24 mouse cellular contexts compared by ENCODE assay signal in genomic region chr1:138643306-138643830, GRCm38 (mm10). TPM values are rescaled to one million over a fixed set of nuclear protein-coding genes. Genes with fewer than 3 reads are reported as not detected.
DNase-seq lines count a peak whose midpoint lies in the region; ATAC-seq and TF ChIP-seq lines count a peak whose summit lies in the region.
"Had no signal": no experiment of that assay in that cellular context is flagged by ENCODE, and none has a peak within 500 bp of the region (broad histone marks: within the 10 kb centered on the region; RNA-seq: fewer than 3 reads in every experiment).

No protein-coding gene starts in this region.

- POLR2A ChIA-PET in Patski (lab: Charles Lee): no interaction called here

- no peak overlapping the region for H3K4me3 ChIP-seq in midbrain, embryonic 11.5 days (ENCODE audit: low read depth, low read length)
- no peak overlapping the region for H3K4me3 ChIP-seq in midbrain, embryonic 15.5 days
- no peak overlapping the region for H3K4me3 ChIP-seq in C2C12 (ENCODE audit: insufficient read depth, poor library complexity, severe bottlenecking)
- no peak overlapping the region for H3K4me3 ChIP-seq in left cerebral cortex, adult 2 months
- no peak overlapping the region for H3K4me3 ChIP-seq in hindbrain, embryonic 12.5 days
- H3K4me3 ChIP-seq in layer of hippocampus, adult 2 months: no peak overlapping the region
- H3K4me3 ChIP-seq: embryonic facial prominence, embryonic 13.5 days; embryonic facial prominence, embryonic 15.5 days; erythroblast, embryonic 14.5 days; forebrain, embryonic 13.5 days; forebrain, embryonic 15.5 days had no signal

- H3K4me1 ChIP-seq in midbrain, embryonic 11.5 days (ENCODE audit: control insufficient read depth, insufficient read depth, low read length): no peaks in the 10 kb centered on the region
- no peaks in the 10 kb centered on the region for H3K4me1 ChIP-seq in midbrain, embryonic 15.5 days
- H3K4me1 ChIP-seq in hindbrain, embryonic 12.5 days: no peaks in the 10 kb centered on the region
- H3K4me1 ChIP-seq: embryonic facial prominence, embryonic 13.5 days; embryonic facial prominence, embryonic 15.5 days; forebrain, embryonic 13.5 days; forebrain, embryonic 15.5 days had no signal

- no peak for ATAC-seq in midbrain, embryonic 11.5 days (ENCODE audit: low FRiP score)
- ATAC-seq in midbrain, embryonic 15.5 days (replicated peaks): no peak
- ATAC-seq in Patski: peak; percentile 47
- no peak for ATAC-seq in hindbrain, embryonic 12.5 days (ENCODE audit: low FRiP score)
- ATAC-seq: forebrain, embryonic 13.5 days; forebrain, embryonic 15.5 days; forebrain, postnatal 0 days had no signal

- DNase-seq in midbrain, embryonic 11.5 days (ENCODE audit: low spot score, missing footprints): peak; percentile 33
- no peak for DNase-seq in Patski (ENCODE audit: low read depth, low spot score)
- DNase-seq in fibroblast of lung, adult 2 months (ENCODE audit: low read depth): peak; percentile 78
- no peak for DNase-seq in left cerebral cortex, adult 2 months (ENCODE audit: extremely low spot score in 1 of 2, low spot score in 2 of 2)
- no peak for DNase-seq in layer of hippocampus, adult 2 months (ENCODE audit: low spot score in 2 of 2)
- DNase-seq: adrenal gland, adult 2 months; adrenal gland, postnatal 10 days; adrenal gland, postnatal 25 days; B cell, adult 2 months; cerebellum, adult 18-20 months; cerebellum, adult 8-10 months; cerebellum, adult 9-11 months; cerebellum, postnatal 14 days; cerebellum, postnatal 36 days; embryo, embryonic 11 days; forebrain, postnatal 0 days had no signal

- in situ Hi-C loops in Patski (cut with MboI; ENCODE audit: low pct_unique_long_range_greater_than_20kb): no loop called here

- no peaks in the 10 kb centered on the region for H3K79me2 ChIP-seq in C2C12 (ENCODE audit: control insufficient read depth, insufficient read depth)

- no peaks in the 10 kb centered on the region for H3K27me3 ChIP-seq in midbrain, embryonic 11.5 days (ENCODE audit: control insufficient read depth, insufficient read depth, low read length)
- no peaks in the 10 kb centered on the region for H3K27me3 ChIP-seq in midbrain, embryonic 15.5 days (replicated peaks)
- H3K27me3 ChIP-seq in C2C12 (ENCODE audit: control insufficient read depth, insufficient read depth, insufficient read length) (no peaks in the 10 kb centered on the region), Patski (no peaks in the 10 kb centered on the region)
- no peaks in the 10 kb centered on the region for H3K27me3 ChIP-seq in hindbrain, embryonic 12.5 days
- H3K27me3 ChIP-seq: embryonic facial prominence, embryonic 13.5 days; embryonic facial prominence, embryonic 15.5 days; forebrain, embryonic 13.5 days; forebrain, embryonic 15.5 days had no signal

- CTCF ChIA-PET in Patski (lab: Charles Lee): no interaction called here

- WGBS in midbrain, embryonic 11.5 days: 90% methylated on average over 3 of the region's 3 CpGs
- 91% methylated on average over 3 of the region's 3 CpGs for WGBS in midbrain, embryonic 15.5 days
- 91% methylated on average over 3 of the region's 3 CpGs for WGBS in hindbrain, embryonic 12.5 days

- no peaks in the 10 kb centered on the region for H3K79me3 ChIP-seq in C2C12 (ENCODE audit: low read depth)

- H3K9ac ChIP-seq in midbrain, embryonic 11.5 days (ENCODE audit: low read length): no peak overlapping the region
- H3K9ac ChIP-seq in midbrain, embryonic 15.5 days: no peak overlapping the region
- no peak overlapping the region for H3K9ac ChIP-seq in hindbrain, embryonic 12.5 days
- H3K9ac ChIP-seq: embryonic facial prominence, embryonic 13.5 days; embryonic facial prominence, embryonic 15.5 days; forebrain, embryonic 13.5 days; forebrain, embryonic 15.5 days; forebrain, postnatal 0 days had no signal

- TF ChIP-seq CTCF in C2C12 (IDR thresholded peaks at IDR 0.05; ENCODE audit: control insufficient read depth, insufficient read depth, insufficient read length) (no peak), Patski (IDR thresholded peaks at IDR 0.05) (no peak)
- no peak for TF ChIP-seq CTCF in left cerebral cortex, adult 2 months (IDR thresholded peaks at IDR 0.05)
- TF ChIP-seq CTCF in layer of hippocampus, adult 2 months (conservative IDR thresholded peaks at IDR 0.05): no peak

- intact Hi-C loops in left cerebral cortex, adult 2 months (cut with DNase I): no loop called here

- H3K4me2 ChIP-seq in midbrain, embryonic 11.5 days: no peak overlapping the region
- H3K4me2 ChIP-seq in midbrain, embryonic 15.5 days: no peak overlapping the region
- no peak overlapping the region for H3K4me2 ChIP-seq in hindbrain, embryonic 12.5 days (replicated peaks)
- H3K4me2 ChIP-seq: embryonic facial prominence, embryonic 13.5 days; embryonic facial prominence, embryonic 15.5 days; forebrain, embryonic 13.5 days; forebrain, embryonic 15.5 days had no signal

- H3K36me3 ChIP-seq in midbrain, embryonic 11.5 days (ENCODE audit: control insufficient read depth, insufficient read depth, low read length): no peaks in the 10 kb centered on the region
- no peaks in the 10 kb centered on the region for H3K36me3 ChIP-seq in midbrain, embryonic 15.5 days (replicated peaks)
- no peaks in the 10 kb centered on the region for H3K36me3 ChIP-seq in C2C12 (ENCODE audit: control insufficient read depth, insufficient read depth)
- no peaks in the 10 kb centered on the region for H3K36me3 ChIP-seq in hindbrain, embryonic 12.5 days
- H3K36me3 ChIP-seq: embryonic facial prominence, embryonic 13.5 days; embryonic facial prominence, embryonic 15.5 days; forebrain, embryonic 15.5 days had no signal

- no peak overlapping the region for H3K27ac ChIP-seq in midbrain, embryonic 11.5 days (ENCODE audit: low read depth, low read length)
- H3K27ac ChIP-seq in midbrain, embryonic 15.5 days: no peak overlapping the region
- H3K27ac ChIP-seq in left cerebral cortex, adult 2 months: no peak overlapping the region
- no peak overlapping the region for H3K27ac ChIP-seq in hindbrain, embryonic 12.5 days
- H3K27ac ChIP-seq in layer of hippocampus, adult 2 months: no peak overlapping the region
- H3K27ac ChIP-seq: embryonic facial prominence, embryonic 13.5 days; embryonic facial prominence, embryonic 15.5 days; forebrain, embryonic 13.5 days; forebrain, embryonic 15.5 days had no signal

- H3K9me3 ChIP-seq in midbrain, embryonic 11.5 days (ENCODE audit: control insufficient read depth, low read length): no peaks in the 10 kb centered on the region
- no peaks in the 10 kb centered on the region for H3K9me3 ChIP-seq in midbrain, embryonic 15.5 days
- H3K9me3 ChIP-seq in hindbrain, embryonic 12.5 days (replicated peaks): no peaks in the 10 kb centered on the region
- H3K9me3 ChIP-seq: embryonic facial prominence, embryonic 13.5 days; embryonic facial prominence, embryonic 15.5 days; forebrain, embryonic 13.5 days; forebrain, embryonic 15.5 days had no signal

- H3ac ChIP-seq in C2C12 (ENCODE audit: control insufficient read depth, insufficient read length, low read depth): no peak overlapping the region

TF ChIP-seq in C2C12, 6 proteins besides CTCF, POLR2A, EP300 and RAD21:
- no peak for TF ChIP-seq MYOG (IDR thresholded peaks at IDR 0.05; ENCODE audit: control insufficient read depth, extremely low read depth, insufficient read length)
- TF ChIP-seq CEBPB (IDR thresholded peaks at IDR 0.05; ENCODE audit: low read depth): peak; percentile 7
TF ChIP-seq in C2C12: peak in this region for 1.

RNA-seq across cellular contexts. Expression of gene Nek7, which starts 23.4 kb away (rescaled TPM):
- polyA plus RNA-seq in midbrain, embryonic 11.5 days (2014; fragmentation: Nextera tagmentation; extraction: Ambion mirVana): 30.6 and 37.1 TPM in 2 replicates
- polyA plus RNA-seq in midbrain, embryonic 15.5 days (2015; fragmentation: Nextera tagmentation; extraction: Ambion mirVana): 17.8 and 21.4 TPM in 2 replicates
- polyA plus RNA-seq in C2C12 (2012; fragmentation: generic; extraction: Trizol) (12.0 TPM), Patski (2021) (72.7 TPM)
- total RNA-seq in left cerebral cortex, adult 2 months (2021): 10 to 100 TPM; 33.3 to 33.8 TPM
- 23.2 and 24.5 TPM in 2 replicates for polyA plus RNA-seq in hindbrain, embryonic 12.5 days (2016; fragmentation: Nextera tagmentation; extraction: Ambion mirVana)
- 10 to 100 TPM; 33.9 to 34.9 TPM for total RNA-seq in layer of hippocampus, adult 2 months (2021)

Comparison
In these comparisons a context has a peak if more than half of its experiments do, and no peak if none do; other contexts are left out.
1. DNase-seq: peak in midbrain, embryonic 11.5 days (single experiment) and fibroblast of lung, adult 2 months (single experiment); none in Patski (single experiment), left cerebral cortex, adult 2 months (0 of 2) and layer of hippocampus, adult 2 months (0 of 2).